Mouse (Mus musculus): ENCODE results near the gene Slc22a23. TPM values are rescaled to one million over a fixed set of nuclear protein-coding genes. Genes with fewer than 3 reads are reported as not detected.

The Slc22a23 gene
- total RNA-seq, 2 experiments from 2014 or later = 7.1 to 7.3 TPM

DNA sequence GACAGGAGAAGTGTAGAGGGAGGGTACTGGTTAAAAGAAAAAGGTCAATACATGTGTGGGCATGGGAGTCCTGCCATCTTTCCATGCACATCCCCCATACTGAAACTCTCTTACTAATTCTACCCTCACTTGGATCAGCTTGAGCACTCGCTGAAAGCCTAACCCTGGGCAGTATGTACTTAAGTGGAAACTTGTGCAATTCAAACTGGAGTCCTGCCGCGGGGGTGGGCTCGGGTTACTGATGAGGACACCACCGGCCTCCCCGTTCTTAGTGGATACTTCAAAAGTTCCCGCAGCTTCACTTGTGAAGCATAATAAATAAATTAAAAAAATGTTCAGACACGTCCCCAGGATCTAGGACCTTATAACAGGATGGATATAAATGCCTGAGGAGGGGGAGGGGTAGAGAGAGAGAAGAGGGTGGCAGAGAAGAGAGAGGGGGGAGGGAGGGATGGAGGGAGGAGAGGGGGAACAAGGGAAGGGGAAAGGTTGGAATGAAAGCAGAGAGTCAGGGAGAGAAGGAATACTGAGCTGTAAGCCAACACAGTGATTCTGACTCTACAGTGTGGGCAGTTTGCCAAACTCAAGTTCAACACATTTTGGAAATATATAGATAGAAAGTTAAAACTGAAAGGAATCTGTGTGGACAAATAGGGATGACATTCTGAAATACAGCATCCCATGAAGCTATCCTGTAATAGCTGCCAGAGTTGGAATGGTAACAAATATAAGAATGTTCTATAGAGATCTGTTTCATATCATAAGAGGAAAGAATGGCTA is 72.5 kb downstream of the Slc22a23 start:
- DNase-seq = no peak
- intact Hi-C loops (cut with DNase I) = no loop called here

DNA sequence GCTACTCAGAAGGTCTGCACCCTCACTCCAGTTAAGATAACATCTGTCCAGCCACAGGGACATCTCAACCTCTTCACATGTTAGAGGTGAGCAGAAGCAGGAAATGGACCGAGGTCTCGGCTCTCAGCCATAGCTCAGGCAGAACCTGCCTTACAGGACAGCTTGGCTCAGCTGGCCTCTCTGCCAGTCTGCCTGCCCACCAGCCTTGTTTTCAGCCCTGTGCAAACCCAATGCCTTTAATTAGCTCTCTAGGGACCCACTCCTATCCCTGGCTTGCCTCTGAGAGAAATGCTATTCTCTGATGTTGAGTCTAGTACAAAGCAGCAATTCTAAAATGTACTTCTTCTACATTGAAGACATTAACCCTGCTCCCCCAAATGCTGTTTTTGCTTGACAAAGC is 73.3 kb downstream of the Slc22a23 start:
- no peak for DNase-seq
- intact Hi-C loops (cut with DNase I) = no loop called here

DNA sequence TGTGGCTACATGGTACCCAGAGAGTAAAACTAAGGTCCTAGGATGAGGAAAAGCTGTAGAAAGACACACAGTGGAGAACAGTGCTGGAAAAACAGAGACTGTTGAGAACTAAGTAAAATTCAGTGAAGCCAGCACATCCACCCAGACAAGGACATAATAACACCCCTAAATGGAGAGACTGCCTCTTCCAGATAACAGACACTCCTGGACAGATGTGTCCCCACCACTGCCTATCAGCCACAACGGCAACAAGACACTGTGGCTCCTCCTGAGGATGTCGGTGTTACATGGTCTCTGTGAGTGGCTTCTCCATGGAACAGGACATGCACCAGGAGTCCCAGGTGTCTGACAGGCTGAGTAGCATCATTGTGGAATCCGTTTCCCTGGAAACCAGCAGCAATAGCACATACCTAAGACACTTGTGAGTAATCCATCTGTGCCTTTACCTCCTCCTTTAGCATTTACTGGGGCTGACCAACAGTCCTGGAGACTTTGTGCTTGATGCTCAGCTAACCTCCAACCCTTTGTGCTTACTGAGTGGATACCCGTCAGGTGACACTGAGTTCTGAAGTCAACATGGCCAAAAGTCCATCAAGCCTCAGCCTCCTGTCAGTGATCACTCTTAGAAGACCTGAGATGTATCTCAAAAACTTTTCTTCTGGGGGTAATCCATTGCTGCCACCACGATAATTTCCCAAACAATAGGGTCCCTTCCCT is 73.9 kb downstream of the Slc22a23 start:
- intact Hi-C loops (cut with DNase I) = no loop called here
- no peak for DNase-seq

DNA sequence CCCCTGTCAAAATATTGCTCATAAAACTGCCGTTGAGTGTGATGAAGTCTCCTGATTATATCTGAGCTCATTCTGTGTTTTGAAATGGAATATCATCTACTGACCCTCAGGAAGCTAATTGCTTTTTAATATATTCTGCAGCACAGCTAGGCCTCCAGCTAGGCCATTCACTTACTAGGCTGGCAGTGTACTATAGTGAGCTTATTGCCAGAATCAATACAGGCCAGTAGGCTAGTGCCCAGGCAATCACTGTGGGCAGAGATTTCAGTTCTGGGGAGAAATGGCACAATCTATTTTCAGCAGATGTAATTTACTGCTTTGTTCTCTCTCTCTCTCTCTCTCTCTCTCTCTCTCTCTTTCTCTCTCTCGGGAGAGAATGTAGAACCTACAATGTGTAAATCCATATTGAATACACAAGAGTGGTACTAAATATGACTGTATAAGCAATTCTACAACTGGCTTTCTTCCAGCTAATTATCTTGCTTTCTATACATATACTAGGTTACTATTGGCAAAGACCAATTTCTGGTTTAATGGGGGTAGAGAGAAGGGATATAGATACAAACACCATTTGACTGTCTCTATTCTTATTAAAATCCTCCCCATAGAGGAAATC is 75.5 kb downstream of the Slc22a23 start:
- intact Hi-C loops (cut with DNase I) = no loop called here
- no peak for DNase-seq

DNA sequence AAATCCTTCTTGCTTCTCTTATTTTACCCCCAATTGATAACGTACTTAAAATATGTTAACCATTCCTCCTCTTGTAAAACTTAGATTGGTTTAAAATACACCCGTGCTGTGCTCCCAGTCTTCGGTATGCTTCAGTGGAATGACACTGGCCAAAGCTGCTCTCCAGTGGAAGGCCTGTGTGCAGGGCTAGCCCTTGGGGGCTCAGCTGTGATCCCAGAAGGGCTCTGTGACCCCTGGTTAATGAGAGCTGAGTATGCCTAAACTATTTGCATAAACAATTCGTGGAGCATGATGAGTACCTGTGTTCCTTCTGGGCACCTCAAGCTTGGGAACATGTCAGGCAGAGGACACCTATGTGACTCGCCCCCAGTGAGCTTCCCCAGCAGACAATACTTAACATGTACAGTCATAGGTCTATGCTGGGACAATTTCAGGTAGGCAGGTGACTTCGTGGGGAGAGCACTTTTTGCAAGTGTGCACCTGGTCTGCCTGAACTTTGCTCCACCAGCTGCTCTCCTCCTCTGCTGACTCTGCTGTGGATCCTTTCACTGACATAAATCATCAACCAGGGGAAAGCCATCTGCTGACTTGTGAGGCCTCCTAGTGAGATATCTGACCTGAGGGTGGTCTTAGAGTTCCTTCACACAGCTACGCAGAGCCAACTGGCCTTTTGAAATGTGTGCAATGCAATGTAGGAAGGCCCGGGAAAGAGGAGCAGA is 77.9 kb downstream of the Slc22a23 start:
- intact Hi-C loops (cut with DNase I) = no loop called here
- no peak for DNase-seq

DNA sequence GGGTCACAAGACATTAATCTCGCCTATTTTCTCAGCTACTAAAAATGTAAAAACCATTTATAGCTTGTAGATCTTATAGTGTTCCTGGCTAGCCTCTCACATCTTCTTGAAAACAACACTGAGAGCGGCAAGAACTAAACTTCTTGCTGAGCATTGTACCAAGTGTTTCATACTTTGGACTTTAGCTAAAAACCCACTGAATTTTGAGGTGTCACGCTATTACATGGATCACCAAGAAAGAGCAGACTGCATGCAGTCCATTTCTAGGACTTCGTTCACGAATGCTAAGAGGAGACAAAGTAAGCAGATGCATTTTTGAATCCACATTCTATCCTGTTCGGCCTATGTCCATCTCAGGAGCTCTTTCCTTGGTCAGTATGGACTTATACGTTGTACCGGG is 78.9 kb downstream of the Slc22a23 start:
- intact Hi-C loops (cut with DNase I) = no loop called here
- DNase-seq = no peak

DNA sequence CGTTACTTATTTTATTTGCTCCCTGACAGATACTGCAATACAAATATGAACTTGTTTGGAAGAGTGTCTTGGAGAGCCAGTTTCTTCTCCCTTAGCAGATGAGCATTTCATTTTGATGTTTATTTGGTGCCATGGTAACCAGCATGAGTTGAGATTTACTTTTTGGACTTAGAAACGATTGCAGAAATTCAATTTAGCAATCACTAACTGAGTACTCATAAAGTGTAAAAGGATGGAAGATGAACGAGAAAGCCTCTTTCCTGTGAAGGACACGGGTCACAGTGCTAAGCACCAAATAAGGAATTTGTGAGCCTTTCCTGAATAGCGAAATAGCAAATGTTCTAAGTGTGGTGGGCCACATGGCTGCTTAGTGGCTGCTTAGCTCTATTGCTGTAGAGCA is 79.4 kb downstream of the Slc22a23 start:
- no peak for DNase-seq
- intact Hi-C loops (cut with DNase I) = no loop called here

DNA sequence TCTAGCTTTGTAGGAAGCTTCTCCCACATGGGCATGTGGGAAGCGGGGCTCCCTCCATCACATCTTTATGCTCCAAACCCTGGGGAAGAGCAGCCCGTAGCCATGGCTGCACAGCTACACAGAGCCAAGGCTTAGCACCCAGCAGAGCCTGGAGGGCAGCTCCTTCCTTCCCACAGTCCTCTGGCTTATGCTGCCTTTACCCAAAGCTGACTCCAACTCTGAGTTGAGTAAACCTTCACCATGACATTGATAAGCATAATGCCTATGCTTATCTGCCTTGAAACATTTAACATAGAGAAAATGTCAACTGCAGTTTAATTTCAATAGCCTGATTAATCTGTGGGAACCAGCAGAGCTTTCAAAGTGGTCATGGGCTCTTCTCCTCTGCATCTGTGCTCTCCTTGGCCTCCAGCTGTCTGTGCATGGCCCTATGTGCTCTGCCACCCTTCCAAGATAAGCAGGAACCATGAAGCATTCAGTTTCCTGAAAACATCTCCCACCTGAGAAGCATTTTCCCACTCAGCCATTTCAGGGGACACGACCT is 79.9 kb downstream of the Slc22a23 start:
- DNase-seq = no peak
- intact Hi-C loops (cut with DNase I) = no loop called here

DNA sequence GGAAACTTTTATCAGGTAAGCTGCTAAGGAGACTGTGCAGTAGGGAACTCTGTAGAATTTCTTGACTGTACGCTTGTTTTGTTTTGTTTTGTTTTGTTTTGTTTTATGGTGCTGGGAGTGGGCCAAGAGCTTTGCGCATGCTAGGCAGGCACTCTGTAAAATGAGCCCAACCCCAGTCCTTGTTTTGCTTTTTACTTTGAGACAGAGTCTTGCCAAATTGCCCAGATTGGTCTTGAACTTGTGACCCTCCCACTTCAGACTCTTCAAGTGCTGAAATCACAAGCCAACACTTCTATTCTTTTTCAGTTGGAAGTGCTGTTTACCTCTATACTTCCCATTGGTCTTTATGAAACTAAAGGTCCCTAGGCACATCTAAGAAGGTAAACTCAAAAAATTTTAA is 80.5 kb downstream of the Slc22a23 start:
- intact Hi-C loops (cut with DNase I) = no loop called here
- DNase-seq = no peak

DNA sequence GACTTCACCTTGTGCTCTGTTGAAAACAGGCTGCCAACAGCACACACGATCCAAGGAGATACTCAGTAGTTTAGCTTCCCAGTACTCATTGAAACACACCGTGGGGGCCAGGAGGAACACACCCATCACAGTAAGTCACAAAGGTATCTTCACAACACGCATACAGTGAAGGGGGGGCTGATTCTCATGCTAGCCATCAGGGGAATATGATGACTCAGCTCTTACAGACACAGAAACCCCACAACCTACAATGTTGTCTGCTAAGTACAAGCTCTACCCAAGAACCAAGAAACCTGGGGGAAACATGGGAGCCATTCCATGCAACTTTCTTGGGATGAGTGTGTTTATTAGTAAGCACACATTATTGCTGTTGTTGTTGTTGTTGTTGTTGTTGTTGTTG is 86.2 kb downstream of the Slc22a23 start:
- intact Hi-C loops (cut with DNase I) = no loop called here
- DNase-seq = no peak

DNA sequence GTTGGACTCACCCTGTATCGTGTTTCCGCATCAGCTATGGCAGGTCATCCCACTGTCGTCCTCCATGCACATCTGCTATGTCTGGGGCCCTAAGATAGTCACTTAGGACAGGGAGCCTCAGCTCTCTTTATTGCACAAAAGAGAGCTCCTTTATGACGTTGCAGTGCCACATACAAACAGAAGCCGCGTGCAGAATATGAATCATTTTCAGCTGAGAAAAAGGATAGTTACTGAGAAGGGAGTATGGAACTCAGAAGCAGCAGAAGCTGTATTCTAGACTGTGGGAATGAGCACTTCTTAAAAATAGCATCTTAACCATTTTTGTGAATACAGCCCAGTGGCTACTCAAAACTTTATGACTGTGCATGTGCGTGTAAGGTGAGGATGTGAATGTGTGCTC is 87.8 kb downstream of the Slc22a23 start:
- intact Hi-C loops (cut with DNase I) = no loop called here
- no peak for DNase-seq

DNA sequence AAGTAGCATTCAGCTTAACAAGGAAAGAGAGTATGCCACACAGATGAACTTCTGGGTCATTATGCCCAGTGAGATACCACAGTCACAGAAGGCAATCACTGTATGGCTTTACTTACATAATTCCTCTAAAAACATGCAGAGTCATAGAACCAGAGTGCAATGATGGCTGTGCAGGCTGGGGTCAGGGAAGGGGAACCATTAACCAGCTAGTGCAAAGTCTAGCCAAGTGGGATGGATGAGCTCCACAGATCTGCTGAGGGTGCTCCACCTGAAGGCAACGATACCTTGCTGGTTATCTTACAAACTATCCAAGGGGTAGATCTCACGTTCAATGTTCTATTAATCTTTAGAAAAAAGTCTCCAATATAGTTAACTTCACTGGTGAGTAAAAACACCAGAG is 88.3 kb downstream of the Slc22a23 start:
- intact Hi-C loops (cut with DNase I) = no loop called here
- DNase-seq = no peak

DNA sequence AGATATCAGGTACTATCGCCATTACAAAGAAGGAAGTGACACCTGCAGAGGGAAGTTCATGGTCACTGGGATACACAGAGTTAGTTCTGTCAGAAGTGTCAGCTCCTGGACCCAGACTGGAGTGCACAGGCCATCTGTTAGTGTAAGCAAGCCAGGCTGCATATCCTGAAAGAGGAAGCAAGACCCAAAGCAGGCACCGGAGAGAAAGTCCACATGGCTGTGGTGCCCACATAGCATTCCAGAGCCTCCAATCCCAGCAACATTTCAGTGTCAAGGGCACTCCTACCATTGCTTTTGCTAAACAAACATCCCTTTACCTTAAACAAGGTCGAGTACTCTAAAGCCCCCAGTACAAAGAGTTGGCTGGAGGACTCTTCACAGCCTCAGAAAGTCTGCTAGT is 89.7 kb downstream of the Slc22a23 start:
- intact Hi-C loops (cut with DNase I) = no loop called here
- peak in 1 of 2 experiments; percentile 24 for DNase-seq

DNA sequence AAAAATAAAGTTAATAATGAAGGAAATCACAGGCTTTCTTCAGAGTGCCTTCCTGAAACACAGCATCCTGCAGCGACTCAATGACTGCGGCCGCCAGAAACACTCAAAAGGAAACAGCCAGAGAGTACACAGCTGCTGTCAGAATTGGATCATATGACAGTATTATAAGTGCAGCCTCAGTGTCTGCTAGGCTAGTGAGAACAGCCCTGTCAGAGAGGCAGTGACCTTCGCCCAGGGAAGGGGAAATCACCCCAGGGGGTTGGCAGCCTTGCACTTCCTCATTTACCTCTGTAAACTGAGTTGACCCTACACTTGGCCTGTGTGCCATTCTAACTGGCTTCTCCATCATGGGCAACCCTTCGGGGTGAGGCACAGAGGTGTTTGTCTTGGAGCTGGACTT is 90.3 kb downstream of the Slc22a23 start:
- peak; percentile 51 to 55 for DNase-seq
- intact Hi-C loops (cut with DNase I) = no loop called here

DNA sequence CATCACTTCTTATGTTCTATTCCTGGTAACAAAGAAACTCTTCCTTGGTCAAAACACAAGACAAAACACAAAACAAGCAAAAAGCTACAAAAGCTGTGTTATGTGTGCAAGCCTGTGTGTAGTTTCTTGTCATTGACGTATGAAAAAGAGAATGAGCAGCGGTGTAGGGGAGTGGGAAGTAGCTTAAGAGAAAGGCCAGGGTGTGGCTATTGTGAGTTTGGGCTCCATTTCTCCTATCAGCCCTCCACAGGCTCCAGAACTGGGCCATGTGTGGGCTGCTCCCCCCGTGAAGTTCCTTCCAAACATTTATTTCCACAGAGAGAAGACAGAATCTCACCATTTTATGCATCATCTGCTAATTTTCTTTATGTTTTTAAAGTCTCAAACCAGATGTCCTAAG is 91.2 kb downstream of the Slc22a23 start:
- intact Hi-C loops (cut with DNase I) = no loop called here
- no peak for DNase-seq

DNA sequence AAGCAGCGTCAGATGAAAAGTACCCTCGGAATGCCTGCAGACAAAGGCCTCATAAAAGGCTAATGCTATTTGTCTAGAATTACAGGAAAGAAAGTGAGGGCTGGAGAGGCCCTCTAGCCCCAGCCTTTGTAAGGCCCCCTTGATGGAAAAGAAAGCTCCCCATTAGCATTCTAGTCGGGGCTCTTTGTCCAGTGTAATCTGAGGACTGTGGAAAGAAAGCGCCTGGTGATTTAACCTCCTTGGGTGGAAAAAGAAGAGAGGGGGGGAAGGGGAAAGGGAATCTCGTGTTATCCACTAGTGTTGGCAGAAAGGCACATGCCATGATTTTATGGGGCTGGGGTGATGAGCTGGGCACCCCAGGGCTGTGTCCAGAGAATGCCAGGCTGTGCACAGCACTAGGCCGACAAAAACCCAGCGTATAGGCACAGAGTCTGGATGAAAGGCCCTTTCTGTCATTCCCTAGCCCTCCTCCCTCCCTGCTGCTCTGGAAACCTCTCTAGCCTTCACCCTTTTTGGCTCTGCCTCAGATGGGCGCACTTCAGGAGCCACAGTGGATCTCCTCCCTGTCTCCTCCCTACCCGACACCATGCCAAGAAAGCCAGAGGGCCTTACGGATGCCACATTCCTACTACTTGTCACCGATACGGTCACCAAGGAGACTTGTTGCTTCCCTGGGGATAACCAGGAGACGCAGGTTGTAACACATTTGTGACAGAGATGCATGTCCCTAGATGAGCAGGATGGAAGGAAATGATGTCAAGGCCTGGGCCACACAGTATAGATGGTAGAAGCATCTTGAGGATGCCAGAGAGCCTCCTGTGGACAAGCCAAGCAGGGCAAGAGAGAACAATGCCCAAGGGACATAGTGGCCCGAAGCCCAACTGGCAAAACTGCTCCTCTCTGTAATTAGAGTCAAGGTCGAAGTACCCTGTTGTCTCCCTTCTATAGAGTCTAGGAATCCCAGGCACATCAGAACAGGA is 95.8 kb downstream of the Slc22a23 start:
- peak in 1 of 2 experiments; percentile 19 for DNase-seq
- intact Hi-C loops (cut with DNase I) = no loop called here

DNA sequence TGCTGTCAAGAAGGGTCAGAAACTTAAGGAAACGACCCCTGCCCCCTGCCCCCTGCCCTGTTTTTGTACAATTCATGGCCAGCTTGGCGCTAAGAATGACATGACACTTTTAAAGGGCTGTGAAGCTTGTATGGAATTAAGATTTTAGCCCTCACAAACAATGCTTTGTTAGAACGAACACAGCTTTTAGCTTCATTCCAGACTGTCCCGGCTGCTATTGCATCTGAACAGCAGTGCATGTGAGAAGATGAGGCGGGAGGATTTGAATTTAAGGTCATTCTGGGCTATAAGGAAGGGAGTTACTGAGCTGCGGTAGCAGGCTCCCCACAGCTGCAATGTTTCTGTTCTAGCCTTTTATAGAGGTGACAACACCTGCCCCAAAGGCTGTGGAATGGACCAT is 96.9 kb downstream of the Slc22a23 start:
- intact Hi-C loops (cut with DNase I) = no loop called here
- no peak for DNase-seq

DNA sequence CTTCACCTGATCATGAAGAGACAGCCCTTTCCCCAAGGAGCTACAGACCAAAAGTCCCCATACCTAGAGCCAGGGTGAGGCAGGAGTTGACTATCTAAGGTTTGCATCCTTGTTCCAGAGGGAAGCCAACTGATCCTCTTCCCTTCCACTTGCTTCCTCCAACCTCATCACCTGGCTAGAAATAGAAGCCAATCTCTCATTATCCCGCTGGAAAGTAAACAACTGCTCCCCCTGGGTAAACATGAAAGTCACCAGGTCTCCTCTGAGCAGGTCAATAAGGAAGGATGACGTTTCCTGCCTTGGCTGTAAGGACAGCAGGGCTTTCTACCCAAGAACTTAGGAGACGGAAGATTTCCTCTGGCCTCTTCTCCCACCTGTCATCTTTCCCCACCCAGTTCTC is 98.2 kb downstream of the Slc22a23 start:
- intact Hi-C loops (cut with DNase I) = no loop called here
- DNase-seq = no peak

DNA sequence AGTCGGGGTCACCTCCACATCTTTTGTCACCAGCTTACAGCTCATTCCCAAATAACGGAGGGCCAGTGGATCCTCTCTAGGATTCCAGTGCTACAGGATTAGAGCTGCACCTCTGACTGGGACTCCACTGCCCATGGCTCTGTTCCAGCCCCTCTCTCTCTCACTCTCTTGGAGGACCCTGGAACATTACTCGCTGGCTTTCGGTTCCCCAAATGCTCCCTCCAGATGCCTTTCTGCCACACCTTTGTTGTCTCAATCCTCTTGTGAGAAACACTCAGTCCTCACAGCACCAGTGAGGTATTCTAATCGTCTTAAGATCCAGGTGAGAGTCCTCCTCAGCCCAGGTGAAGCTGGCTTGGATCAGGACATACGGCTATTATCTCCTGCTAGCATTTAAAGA is 99.8 kb downstream of the Slc22a23 start:
- intact Hi-C loops (cut with DNase I) = no loop called here
- DNase-seq = no peak

DNA sequence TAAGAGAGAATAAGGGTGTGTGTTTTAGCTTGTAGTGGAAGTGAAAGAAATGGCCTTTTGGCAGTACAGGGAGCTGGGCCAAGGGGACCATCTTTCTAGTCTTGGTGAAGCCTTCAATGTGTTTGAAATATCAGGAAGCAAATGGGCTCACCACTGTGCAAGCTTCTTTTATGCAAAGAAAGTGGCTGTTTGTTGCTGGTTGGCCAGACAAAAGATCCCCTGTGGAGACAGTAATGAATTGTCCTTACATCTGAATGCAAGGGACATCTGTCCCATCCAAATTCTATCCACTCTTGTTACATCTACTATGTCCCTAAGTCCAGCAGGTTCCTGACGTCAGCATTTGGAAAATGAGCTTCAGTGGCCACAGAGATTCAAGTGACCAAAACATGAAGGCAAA is 100.8 kb downstream of the Slc22a23 start:
- intact Hi-C loops (cut with DNase I) = no loop called here

More for the DNA sequence above, 100.8 kb downstream of the Slc22a23 start:
- DNase-seq = no peak

Measured in heart, postnatal 10 days (tissue).